Mouse (Mus musculus) ovary, postnatal 14 days (tissue): Measurements from ENCODE around the gene Ttc33.
"Not testable (repeated sequence)": the region's sequence is repeated elsewhere in the genome, so short reads cannot be mapped to it uniquely, and the experiment has no call there.

ENCODE experiments used
- DNase-seq: peaks from one replicate; pipeline ENCODE4 v3.0.0; 2022; ENCODE audit warnings: low spot score

Ttc33 gene

DNA sequence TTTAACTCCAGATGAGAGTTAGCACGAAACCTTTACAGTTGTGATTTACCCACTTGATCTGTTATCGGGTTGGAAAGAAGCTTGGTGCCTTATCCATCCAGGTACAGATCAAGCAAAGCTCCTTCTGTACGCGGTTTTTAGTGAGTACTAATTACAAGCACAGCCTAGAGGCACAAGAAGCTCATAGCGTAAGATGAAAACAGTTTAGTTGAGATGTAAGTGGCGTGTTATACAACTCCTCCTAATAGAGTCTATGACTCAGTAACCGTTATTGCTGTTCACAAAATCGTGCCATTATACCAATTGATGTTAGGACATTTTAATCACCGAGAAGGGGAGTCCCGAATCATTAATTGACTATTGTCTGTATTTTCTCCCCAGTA lies 959 bp downstream of the Ttc33 start:
- DNase-seq = no peak

DNA sequence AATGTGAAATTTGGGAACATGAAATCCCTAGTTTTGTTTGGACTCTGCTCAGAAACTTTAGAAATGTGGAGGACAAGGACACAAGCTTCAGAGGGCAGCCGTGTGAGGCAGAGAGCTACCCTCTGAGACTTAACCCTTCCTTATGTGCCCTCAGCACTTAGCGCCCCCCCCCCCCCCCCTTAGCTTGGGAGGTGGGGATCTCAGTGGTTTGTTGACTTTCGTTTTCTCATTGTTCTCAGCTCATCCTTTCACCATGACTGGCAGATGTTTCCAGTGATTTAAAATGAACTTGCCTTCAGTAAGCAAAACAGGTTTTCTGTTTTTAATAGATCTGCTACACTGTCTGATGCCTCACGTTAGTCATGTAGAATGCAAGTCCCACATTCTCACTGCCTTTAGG lies 1.8 kb downstream of the Ttc33 start:
- DNase-seq = no peak

DNA sequence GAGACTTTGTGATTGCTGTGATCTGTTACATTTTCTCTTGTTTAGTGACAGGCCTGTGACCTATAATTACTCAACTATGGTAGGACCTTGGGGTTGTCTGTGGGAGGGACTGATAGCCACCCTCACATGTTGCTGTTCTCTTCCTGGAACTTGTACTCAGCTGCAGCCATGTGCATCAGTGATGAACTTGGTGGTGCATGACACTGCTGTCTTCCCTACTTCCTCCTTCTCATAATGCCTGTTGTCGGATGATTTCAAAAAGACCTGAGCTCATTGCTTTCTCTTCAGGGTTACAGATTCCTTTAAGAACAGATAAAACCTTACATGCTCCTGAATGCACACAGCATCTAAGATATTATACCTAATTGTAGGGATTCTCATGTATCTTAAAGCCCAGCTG lies 2.7 kb downstream of the Ttc33 start:
- no peak for DNase-seq

DNA sequence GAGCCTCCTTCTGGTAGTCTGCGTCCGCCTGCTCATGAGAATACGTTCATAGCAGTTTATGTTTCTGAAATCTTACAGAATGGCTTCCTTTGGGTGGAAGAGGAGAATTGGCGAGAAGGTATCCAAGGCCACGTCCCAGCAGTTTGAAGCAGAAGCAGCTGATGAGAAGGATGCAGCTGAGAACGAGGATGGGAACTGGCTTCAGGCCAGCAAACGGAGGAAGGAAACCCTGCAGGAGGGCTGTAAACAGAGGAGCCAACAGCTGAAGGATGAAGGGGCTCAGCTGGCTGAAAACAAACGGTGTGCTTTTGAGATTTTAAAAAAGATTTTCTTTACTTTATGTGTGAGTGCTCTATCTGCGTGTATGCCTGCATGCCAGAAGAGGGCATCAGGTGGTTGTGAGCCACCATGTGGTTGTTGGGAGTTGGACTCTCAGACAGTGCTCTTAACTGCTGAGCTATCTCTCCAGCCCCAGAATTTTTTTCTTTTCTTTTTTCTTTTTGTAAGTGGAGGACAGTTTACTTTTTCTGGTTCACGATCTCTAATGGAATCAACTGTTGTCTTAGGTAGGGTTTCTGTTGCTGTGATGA lies 4.3 kb downstream of the Ttc33 start:
- DNase-seq = no peak

DNA sequence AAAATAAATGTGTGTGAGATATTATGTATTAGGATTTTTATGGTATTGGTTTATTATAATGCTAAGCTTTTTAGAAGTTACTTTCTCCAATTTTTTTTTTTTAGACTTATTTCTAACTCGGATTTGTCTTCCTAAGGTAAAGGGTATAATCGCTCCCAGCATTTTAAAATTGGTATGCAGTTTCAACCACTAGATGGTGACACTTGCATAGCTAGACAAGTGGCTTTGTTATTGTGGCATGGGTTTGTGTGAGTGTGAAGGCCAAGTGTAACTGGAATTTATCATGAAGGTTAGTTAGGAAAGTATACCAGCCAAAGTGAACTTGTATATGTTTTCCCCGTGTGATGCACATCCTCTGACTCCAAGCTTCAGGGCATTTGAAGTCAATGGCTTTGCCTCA lies 8.5 kb downstream of the Ttc33 start:
- DNase-seq = no peak

DNA sequence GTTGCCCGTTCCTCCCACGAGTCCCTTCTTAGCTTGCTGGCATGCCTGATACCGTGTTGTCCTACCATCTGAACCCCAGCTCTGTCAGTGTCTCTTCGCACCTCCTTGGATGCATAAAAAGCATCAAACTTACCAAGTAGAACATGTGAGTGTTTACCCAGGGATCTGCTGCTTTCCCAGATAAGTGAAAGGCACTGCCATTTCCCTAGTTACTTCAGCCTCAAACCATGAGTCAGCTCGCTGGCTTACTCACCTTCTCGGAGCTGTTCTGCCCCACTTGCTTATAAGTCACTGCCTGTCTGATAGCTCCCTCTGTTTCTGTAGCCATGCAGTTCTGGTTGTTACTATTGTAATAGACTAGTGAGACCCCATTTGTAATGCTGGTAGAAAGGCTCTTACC lies 9.1 kb downstream of the Ttc33 start:
- DNase-seq = no peak

DNA sequence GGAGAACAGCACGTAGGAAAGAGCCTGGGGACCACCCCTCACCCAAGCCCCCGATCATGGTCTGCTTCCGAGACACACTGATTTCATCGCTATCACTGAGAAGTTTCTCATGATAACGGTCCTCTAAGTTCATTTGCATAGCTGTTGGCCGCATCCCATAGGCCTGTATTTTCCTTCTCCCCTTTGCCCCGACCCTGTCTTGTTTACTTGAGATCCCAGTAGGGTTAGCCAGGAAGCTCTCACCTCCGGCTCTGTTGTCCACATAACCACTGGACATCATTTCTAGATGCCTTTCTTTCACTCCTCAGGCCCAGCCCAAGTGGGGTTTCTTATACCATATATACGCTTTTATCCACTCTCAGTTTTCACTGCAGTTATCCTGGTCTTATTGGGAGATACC lies 9.6 kb downstream of the Ttc33 start:
- DNase-seq = no peak

DNA sequence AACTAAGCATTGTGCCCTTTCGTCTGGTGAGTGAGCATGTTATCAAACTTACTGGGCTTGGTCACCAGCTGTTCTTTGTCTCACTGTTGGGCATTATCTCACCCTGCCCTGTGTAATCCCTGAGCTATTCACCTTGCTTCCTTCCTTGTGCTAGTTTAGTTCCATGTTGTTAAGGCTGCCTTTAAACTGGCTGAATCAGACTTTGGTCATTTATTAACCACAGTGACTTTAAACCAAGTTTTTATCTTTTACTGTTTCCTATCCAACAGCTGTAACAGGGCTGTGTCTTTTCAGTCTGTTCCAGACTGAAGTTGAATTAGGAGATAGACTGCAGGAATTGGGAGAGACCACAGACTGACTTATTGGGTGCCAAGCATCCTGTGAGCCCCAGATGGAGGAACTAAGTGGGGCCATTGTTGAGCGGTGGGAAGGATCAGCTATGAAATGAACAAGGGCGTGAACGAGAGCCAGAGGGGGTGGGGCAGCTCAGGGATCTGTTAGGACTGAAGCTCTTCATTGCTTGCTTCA lies 10.7 kb downstream of the Ttc33 start:
- no peak for DNase-seq

DNA sequence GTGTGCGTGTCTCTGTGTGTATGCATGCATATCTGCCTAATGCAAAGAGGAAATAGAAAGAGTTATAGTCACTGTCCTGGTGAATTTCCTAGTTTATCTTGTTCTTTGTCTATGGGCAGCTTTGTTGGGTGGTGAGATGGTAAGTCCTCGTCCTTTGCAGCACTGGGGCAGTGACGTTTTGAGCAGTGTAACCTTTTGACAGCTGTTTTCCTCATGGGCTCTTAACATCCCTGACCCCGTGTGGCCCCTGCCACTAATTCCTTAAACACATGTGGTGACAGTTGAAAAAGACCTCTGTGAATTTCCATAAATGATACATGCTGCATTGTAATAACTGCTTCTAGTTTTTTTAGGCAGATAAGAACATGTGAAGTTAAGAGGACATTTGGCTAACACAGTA lies 11.4 kb downstream of the Ttc33 start:
- no peak for DNase-seq

DNA sequence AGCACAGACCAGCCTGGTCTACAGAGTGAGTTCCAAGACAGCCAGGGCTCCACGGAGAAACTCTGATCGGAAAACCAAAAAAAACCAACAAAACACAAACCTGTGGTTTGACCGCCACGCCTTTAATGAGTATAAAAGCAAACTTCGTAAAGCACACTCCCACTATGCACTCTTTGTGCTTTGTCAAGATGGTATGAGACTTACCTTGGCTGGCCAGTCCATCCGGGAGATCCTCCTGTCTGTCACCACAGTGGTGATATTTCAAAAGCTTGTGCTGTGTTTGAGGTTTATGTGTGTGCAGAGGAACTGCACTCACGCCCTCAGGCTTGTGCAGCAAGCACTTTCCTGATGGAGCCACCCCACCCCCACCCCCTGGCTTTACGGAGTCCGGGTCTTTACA lies 19.9 kb downstream of the Ttc33 start:
- no peak for DNase-seq

DNA sequence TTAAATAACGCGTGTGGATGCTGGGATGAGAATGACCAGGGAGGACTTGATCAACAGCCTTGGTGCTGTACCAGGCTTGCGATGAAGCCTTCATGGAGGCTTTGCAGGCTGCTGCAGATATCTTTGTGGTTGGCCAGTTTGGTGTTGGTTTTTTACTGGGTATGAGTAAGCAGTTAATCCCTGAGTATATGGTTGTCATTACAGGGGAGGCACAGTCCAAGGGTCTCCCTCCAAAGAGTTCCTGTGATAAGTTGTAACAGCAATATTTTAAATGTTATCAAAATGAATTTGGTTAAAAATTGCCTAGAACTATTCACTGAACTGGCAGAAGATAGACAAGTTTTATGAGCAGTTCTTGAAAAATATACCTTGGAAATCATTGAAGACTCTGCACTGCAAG lies 23.8 kb downstream of the Ttc33 start:
- no peak for DNase-seq

DNA sequence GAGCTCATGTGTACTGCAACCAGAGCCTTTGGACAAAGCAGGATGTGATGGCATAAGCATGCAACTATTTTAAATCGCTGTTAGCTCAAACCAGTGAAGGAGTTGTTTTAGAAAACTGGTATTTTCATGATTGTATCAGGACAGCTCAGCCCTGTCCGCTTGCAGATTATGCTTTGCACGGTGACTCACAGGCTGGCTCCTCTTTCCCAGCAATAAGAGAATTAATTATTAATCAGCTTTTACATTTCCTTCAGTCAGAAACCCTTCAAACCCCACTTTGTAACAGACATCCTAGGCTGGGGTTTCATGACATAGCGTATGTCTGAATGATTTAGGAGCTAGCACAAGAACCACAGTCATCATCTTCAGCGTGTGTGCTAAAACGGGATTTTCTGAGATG lies 35.2 kb downstream of the Ttc33 start:
- no peak for DNase-seq

DNA sequence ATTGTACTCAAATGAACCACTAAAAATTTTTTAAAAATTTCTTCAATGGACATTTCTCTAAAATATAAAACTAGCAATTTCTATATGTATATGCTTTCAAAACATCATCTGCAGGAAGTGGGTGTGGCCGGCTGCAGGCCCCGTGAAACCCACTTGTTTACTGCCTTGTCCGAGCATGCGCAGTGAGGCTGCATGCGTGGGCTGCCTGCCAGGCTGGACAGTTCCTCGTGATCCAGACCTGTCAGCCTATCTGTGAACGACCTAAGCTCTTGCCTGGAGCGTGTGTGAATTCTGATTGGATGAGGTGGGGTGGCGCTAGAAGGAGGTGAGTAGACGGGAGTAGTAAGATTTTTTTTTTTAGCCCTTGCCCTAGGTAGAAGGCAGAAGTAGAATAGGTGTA lies 45.4 kb downstream of the Ttc33 start:
- DNase-seq = not testable (repeated sequence)

DNA sequence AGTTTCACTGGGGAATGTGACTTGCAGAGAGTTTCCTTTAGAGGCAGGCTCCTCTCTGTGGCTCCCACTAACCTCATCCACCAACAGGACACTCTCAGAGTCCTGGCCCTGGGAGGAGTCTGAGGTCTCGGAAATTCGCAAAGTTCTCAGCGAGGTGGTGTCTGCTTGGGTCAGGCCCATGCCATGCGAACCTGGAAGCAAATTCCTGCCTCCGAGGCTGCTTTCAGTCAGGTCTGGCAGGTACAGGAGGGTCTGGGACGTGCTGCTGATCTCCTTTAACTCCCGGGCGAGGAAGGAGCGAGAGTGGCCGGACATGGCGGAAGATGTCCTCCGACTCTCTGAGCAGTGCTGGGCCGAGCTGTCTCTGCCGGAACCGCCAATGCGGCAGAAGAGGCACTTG lies 49.3 kb downstream of the Ttc33 start:
- no peak for DNase-seq

DNA sequence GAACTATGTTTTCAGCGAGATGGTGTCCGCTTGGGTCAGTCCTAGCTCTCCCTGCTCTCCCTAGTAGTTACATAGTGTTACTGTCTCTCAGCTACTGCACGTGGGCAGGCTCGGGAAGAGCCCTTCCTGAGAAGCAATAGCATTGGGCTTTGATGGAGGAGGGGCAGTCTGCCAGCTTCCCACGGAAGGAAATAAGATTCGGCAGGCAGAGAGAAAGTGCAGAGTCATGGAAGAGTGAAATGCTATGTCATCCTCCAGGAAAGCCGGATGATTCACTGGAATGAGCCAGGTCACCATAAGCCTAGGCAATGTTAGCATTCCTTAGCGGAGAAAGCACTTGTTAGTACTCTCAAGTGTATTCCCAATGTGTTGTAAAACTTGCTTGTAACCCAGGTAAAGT lies 50.2 kb downstream of the Ttc33 start:
- DNase-seq = no peak

DNA sequence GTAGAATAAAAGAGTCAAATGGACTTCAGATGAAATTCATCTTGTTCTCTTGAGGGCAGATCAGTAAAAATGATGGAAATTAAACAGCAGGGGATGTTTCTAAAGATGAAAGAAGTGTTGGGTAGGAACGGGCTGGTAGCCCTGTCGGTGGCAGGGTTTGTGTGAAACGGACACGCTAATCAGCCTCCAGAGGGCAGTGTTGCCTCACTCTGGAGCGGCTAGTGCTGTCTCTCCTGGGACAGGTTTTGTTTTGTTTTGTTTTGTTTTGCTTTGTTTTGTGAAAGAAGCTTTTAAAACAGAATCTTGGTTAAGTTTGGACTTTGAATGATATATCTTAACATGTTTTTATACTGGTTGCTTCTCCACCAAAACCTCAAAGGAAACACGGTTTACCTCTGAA lies 51.2 kb downstream of the Ttc33 start:
- DNase-seq = peak; percentile 76

DNA sequence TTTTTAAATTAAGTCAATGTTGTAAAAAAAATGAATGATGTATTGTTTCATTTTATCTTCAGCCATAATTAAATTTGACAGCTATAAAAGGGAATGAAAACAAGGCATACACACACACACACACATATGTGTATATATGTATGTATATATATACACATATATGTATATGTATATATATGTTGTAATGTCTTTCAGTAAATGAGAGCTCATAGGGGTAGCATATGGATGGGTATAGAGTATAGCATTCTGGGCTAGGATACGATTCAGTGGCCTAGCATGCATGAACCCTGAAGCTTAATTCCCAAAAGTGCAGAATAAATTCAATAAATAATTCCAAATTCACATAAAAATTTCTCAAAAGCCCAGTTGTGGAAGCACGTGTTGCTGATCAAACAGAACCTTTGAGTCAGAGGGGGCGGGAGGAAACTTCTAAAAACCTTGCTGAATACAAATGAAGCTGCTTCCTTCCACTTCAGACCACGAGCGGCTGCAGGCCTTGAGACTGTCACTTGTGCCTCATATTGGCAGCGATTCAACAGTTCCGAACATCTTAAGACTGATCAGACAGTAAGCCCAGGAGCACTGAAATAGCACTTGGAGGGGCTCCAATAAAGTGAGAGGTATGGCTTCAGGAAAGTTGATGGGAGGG lies 51.8 kb downstream of the Ttc33 start:
- no peak for DNase-seq

DNA sequence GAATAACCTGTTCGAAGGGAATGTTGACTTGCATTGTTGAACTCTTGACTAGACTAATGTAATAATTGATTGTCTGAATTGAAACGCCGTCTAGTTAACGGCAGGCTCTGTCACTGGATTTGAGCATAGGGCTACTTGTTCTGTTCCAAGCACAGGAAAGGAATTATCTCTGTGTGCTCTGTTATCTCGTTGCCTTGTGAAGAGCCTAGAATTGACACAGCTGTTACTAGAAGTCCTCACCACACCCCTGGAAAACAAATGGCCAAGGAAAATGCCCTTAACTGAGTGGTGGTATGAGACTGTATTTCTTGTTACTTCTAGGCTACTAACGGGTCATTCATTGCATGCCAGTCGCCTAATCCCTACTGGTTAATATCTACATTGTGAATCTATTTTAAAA lies 52.7 kb downstream of the Ttc33 start:
- DNase-seq = no peak

DNA sequence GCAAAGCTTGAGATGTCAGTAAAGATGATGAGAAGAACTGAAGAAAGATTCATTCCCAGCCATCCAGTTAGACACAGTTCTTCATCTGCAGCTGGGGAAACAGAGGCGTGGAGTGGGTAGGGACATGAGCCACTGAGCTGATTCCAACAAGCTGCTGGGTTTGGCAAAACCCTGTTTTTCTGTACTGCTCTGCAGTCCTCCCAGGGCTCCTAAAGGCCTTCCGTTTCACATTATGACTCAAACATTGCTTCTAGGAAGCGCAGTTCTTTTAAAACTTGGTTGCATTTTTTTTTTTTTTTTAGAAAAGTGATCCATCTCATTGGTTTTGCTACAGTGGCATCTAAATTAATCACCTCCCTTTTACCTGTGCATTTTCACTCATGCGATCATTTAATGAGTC lies 53.2 kb downstream of the Ttc33 start:
- no peak for DNase-seq

DNA sequence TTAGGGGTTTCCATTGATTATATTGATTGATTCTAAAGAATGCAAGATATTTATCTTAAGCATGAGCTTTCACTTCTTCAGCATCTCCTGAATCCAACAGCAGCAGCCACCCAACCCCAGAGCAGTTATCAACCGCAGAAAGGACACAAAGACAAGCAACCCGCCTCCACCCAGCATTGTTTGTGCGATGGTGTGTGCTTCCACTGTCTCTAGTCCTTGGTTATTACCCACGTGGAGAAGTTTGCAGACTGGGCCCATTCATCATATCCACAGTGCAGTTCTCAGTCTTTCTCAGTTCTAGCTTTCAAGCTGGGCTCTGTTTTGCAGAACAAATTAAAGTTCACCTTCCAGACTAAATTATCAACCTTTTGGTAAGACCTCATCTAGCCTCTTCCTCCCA lies 54.0 kb downstream of the Ttc33 start:
- no peak for DNase-seq

DNA sequence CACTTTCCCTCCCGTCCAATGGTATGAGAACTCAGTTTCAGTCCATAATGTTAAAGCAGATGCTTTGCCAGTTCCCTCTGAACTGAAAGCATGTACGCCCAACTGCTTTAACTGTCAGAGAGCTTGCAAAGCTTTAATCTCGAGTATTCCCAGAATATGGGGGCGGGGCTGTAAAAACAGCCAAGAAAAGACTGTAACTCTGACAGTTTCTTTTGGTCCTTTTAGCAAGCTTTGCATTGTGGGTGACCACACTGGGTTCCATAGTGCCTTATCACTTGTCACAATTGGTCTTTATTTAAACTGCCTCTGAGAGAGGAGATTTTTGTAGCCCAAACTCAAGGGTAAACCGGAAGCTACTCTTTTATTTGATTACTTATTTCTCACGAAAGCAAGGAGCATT lies 54.6 kb downstream of the Ttc33 start:
- no peak for DNase-seq

DNA sequence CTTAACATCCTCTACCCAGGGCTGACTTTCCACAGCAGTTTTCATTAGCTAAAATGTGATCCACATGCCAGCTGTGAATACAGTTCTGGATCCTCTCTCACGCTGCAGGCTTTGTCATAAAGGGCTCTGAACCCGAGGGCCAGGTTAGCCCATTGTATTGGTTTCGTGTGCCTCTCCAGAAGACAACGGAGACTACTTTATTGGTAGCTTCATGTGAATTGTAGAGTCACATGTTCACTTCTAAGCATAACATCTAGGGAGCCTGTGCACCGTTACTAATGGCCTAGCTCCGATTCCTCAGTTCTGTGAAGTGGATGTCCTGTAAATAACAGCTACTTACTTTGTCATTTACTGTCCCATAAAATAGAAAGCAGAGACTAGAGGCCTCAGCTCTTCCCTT lies 55.0 kb downstream of the Ttc33 start:
- no peak for DNase-seq

DNA sequence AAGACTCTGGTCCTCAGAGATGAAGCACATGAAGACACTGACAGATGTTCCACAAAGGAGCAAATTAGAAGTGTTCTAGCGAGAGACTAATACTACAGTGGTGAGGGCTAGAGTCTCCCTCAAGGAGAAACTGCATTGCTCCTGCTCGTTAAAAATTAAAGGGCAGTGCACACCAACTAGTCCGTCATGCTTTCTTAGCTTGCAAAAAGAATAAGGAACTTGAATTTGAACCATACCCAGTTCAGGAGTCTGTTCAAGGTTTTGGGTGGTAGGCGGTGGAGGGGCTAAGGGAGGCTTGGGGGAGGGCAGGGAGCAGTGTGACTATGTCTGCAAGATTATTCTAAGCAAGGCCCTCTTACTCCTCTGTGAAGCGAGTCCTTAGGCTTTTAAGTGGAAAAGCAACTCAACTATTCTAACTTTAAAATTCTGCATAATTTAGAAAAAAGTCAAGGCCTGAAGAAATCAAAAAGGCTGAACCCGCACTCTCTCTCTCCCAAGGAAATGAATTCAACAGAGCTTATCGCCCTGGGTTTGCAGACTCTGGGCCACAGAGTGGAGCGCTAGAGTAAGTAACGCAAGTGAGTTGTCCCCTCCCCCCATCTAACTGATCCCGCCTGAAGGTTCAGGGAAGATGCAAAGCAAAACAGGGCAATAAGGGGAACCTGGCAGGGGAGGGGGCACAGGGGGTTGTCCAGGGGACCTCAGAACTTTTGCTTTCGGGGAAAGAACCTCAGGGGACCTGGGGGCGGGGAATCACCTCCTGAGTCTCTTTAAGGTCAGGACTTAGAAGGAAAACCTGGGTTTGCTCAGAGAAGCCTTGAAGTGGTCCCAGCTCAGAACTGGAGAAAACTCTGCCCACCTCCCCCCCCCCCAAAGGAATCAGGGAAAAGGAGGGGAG lies 56.2 kb downstream of the Ttc33 start:
- no peak for DNase-seq
